Mouse (Mus musculus) left cerebral cortex, adult 2 months (tissue): ENCODE measurements around the gene Tmed1. TPM values are rescaled to one million over a fixed set of nuclear protein-coding genes. Genes with fewer than 3 reads are reported as not detected.

Source experiments
- DNase-seq, 2 experiments: peaks; one replicate each; pipeline ENCODE4 v3.0.0; 2021 to 2022; ENCODE audit warnings: low spot score in 2 of 2, mixed read lengths in 1 of 2; ENCODE audit errors: extremely low spot score in 1 of 2
- H3K27ac ChIP-seq: fragments of 200-600 bp; 2 replicates; pipeline ENCODE4 v1.8.1; 2022
- H3K4me3 ChIP-seq: fragments of 200-600 bp; 2 replicates; pipeline ENCODE4 v1.8.1; 2022
- CTCF ChIP-seq: fragments of 200-600 bp; IDR thresholded peaks from 2 replicates; pipeline ENCODE4 v1.8.1; 2022; ENCODE audit warnings: antibody characterized with exemption, mild to moderate bottlenecking, moderate library complexity
- intact Hi-C: fragments of 180-260 bp; cut with DNase I; formaldehyde crosslinking; loops from one replicate; pipeline ENCODE4 v1.15.1; 2025
- microRNA-seq, 2 experiments: library from miRNA; unstranded; fragments of <30 nt; microRNA quantifications; one replicate each; pipeline ENCODE4 v1.2.0; 2021
- total RNA-seq, 2 experiments: library from RNA; stranded (reverse); gene quantifications; 2 replicates each; pipeline ENCODE4 v1.2.3; 2021

The Tmed1 gene
- total RNA-seq, 2 experiments from 2014 or later, result 13.1 to 13.9 TPM

DNA sequence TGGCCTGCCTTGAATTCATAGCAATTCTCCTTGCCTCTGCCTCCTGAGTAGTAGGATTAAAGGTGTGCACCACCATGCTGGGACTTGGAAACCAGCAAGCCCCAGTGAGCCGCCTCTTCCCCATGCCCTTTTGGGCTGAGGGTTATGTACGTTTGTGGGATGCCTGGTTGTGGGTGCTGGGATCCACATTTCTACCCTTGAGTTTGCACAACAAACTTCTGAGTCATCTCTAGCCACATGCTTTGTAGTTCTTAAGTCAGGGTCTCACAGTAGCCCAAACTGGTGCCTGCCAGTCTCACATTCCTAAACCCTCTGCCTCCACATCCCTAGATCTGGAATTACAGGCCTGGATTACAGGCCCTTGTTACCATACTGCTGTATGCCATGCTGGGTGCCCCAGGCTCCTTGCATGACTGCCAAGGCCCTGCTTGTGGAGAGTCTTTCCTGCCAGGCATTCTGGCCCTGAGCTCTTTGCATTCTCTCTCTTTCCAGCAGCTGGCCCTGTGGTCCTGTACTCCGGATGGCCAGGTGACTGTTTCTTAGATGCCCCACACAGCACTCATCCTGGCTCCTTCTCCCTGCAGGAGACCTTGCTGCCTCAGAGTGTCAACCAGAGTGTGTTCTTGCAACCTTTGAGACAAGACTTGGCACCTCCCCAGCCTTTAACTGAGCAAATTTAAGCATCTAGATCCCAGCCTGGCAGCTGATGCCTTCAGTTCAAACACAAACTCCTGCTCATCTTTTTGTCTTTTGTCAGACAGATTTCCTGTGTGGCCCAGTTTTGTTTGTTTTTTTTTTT, 46.1 kb downstream of the Tmed1 start:
- Histone ChIP-seq H3K4me3 (no peak overlapping the region), H3K27ac (peak overlapping the region; percentile 58)
- TF ChIP-seq CTCF, result no peak
- intact Hi-C loops, result loop anchor here (5.0 kb wide), 1 partner anchor 37 kb away; no protein-coding TSS in a partner anchor
- DNase-seq, result no peak

DNA sequence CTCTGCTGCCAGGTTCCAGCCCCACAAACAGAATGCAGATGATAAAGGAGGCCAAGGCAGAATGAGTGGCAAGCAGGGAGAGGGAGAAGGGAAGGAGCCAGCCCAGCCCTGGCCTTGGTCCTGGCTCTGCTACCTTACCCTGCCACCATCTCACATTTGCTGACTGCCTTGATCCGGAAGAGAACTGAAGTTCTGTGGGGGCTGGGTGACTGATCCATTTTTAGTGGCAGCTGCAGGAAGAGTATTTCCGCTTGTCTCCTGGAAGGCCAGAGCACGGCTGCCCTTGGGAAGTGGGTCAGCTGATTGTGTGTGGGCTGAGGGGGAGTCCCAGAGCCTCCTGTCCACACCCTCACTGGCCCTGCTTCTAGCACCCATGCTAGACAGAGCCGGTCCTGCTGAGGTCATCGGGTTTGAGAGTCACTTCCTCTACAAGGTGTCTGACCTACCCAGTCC, 46.9 kb downstream of the Tmed1 start:
- no peak overlapping the region for H3K4me3 ChIP-seq
- intact Hi-C loops, result loop anchor here (5.0 kb wide), 1 partner anchor 36 kb away; no protein-coding TSS in a partner anchor
- DNase-seq, result peak in 1 of 2 experiments; percentile 31
- H3K27ac ChIP-seq, result peak overlapping the region; percentile 58
- no peak for TF ChIP-seq CTCF

DNA sequence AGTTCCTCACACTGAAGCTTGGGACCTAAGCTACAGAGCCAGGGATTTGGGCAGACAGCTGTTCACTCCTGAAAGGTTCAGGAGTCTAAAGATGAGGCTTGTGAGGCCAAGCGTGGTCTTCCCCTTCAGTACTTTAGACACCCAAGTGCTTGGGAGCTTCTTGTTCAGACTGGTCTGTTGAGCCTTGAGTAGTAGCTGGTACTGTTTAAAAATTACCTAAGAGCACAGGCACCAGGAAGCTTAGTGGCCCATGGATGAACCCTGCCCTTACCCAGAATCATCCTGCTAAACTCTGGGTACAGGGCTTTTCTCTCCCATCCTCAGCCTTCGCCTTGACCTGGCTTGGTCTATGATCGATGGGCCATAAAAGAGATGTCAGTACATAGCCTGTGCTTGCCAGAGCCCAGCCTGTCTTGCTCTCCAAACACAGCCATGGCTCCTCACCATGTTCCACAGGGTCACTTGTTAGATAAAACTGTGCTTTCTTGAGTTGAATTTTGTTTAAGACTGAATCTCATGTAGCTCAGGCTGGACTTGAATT, 49.6 kb downstream of the Tmed1 start:
- Histone ChIP-seq H3K27ac (no peak overlapping the region), H3K4me3 (no peak overlapping the region)
- no peak for TF ChIP-seq CTCF
- intact Hi-C loops, result loop anchor here (5.0 kb wide), 1 partner anchor 33 kb away; no protein-coding TSS in a partner anchor
- DNase-seq, result no peak

DNA sequence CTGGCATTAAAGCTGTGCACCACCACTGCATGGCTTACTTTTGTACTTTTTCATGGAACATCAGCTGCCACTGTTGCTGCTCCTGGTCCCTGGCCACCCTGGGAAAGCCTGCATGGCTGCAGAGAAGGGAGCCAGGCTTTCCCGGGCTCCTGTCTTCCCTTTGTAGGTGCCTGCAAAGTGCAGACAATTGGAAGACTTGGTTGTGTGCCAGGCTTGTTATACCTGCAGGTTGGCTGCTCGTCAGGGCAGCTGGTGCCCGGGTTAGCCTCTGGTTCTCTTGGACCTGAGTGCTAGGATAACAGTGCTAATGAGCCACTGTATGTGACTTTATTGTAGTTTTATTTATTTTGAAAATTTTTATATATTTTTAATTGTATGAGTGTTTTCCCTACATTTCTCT, 51.2 kb downstream of the Tmed1 start:
- Histone ChIP-seq H3K4me3 (no peak overlapping the region), H3K27ac (no peak overlapping the region)
- TF ChIP-seq CTCF, result no peak
- intact Hi-C loops, result no loop called here
- DNase-seq, result no peak

Small RNA genes within 50 kb of the gene (microRNA-seq; reads per million reads assigned to microRNA genes)
- gene Mir199a-1, result 0 reads per million in 2 experiments

Other genes starting within 250 kb of the Tmed1 start
- 10 to 100 TPM; 45.3 to 49.5 TPM for gene Atg4d, start 245.0 kb downstream of the Tmed1 start, total RNA-seq
- gene Kri1, start 222.3 kb downstream of the Tmed1 start, total RNA-seq, result 10 to 100 TPM; 43.3 to 46.1 TPM
- 10 to 100 TPM; 47.9 to 54.6 TPM for gene Cdkn2d, start 218.8 kb downstream of the Tmed1 start, total RNA-seq
- gene Ap1m2, start 197.9 kb downstream of the Tmed1 start, total RNA-seq, result 1 to 10 TPM; 1.2 to 2.4 TPM
- 10 to 100 TPM; 47.5 to 53.6 TPM for gene Slc44a2, start 189.6 kb downstream of the Tmed1 start, total RNA-seq
- 10 to 100 TPM; 83.8 TPM for gene Ilf3, start 142.4 kb downstream of the Tmed1 start, total RNA-seq
- 10 to 100 TPM; 26.2 to 35.7 TPM for gene Qtrt1, start 98.4 kb downstream of the Tmed1 start, total RNA-seq
- 10 to 100 TPM; 56.1 to 61.0 TPM for gene Dnm2, start 85.3 kb downstream of the Tmed1 start, total RNA-seq
- gene AB124611, start 15.9 kb upstream of the Tmed1 start, total RNA-seq, result under 1 TPM in 1 of 2 experiments, not detected in 1; 0.29 TPM
- 10 to 100 TPM; 78.2 to 79.5 TPM for gene Carm1, start 36.6 kb upstream of the Tmed1 start, total RNA-seq
- gene Timm29, start 82.5 kb upstream of the Tmed1 start, total RNA-seq, result 10 to 100 TPM; 52.3 to 53.2 TPM
- gene Yipf2, start 82.6 kb upstream of the Tmed1 start, total RNA-seq, result 10 to 100 TPM; 21.7 to 22.2 TPM
- 100 to 1,000 TPM; 117 to 124 TPM for gene Smarca4, start 105.9 kb upstream of the Tmed1 start, total RNA-seq
- gene Ldlr, start 213.2 kb upstream of the Tmed1 start, total RNA-seq, result 10 to 100 TPM; 15.8 to 17.7 TPM